Mouse (Mus musculus): ENCODE data around the gene Gm44502. TPM values are rescaled to one million over a fixed set of nuclear protein-coding genes. Genes with fewer than 3 reads are reported as not detected.

The Gm44502 gene
- polyA plus RNA-seq, 1 experiment from 2014 or later, result not detected

- 31% methylated on average over 6 of the region's 6 CpGs for WGBS
- Histone ChIP-seq H3K9me3 (no peaks in the 10 kb centered on the region), H3K4me3 (no peak within 1 kb of the TSS), H3K4me2 (no peak within 1 kb of the TSS), H3K27ac (replicated peaks) (no peak within 1 kb of the TSS), H3K36me3 (peaks cover 56% of the 10 kb centered on the region), H3K27me3 (no peaks in the 10 kb centered on the region), H3K4me1 (replicated peaks) (peaks cover 20% of the 10 kb centered on the region), H3K9ac (no peak within 1 kb of the TSS)
- ATAC-seq (ENCODE audit: low read depth), result no peak
These were observed 3.8 kb downstream of the Gm44502 start, which contains the start of gene Cpt1b for GRCm38 (mm10) chr15:89425711-89426121. Gene Cpt1b, minus strand, starts transcription at chr15:89425863.

- no peak for ATAC-seq (ENCODE audit: low read depth)
- peaks cover 67% of the 10 kb centered on the region for H3K36me3 ChIP-seq
- WGBS, result 83% methylated on average over 8 of the region's 8 CpGs
These were observed 4.9 kb downstream of the Gm44502 start for GRCm38 (mm10) chr15:89424621-89425020.

GRCm38 (mm10) chr15:89421938-89422337 is 7.6 kb downstream of the Gm44502 start:
- Histone ChIP-seq H3K4me1 (replicated peaks) (0 out of 2 replicates have a peak, but pooled peaks cover 2% of the 10 kb centered on the region), H3K36me3 (peaks cover 84% of the 10 kb centered on the region), H3K4me3 (no peak overlapping the region), H3K9me3 (no peaks in the 10 kb centered on the region), H3K27me3 (no peaks in the 10 kb centered on the region), H3K27ac (replicated peaks) (no peak overlapping the region), H3K9ac (no peak overlapping the region), H3K4me2 (no peak overlapping the region)
- WGBS, result 93% methylated on average over 9 of the region's 9 CpGs
- ATAC-seq (ENCODE audit: low read depth), result no peak

More at GRCm38 (mm10) chr15:89424621-89425020, 4.9 kb downstream of the Gm44502 start:
- H3K4me2 ChIP-seq, result no peak overlapping the region
- H3K4me1 ChIP-seq (replicated peaks), result peaks cover 13% of the 10 kb centered on the region
- H3K27me3 ChIP-seq, result no peaks in the 10 kb centered on the region
- H3K9me3 ChIP-seq, result no peaks in the 10 kb centered on the region
- H3K27ac ChIP-seq (replicated peaks), result no peak overlapping the region
- no peak overlapping the region for H3K4me3 ChIP-seq
- no peak overlapping the region for H3K9ac ChIP-seq

GRCm38 (mm10) chr15:89415282-89415681 is 14.2 kb downstream of the Gm44502 start:
- H3K27ac ChIP-seq (replicated peaks), result no peak overlapping the region
- WGBS, result 93% methylated on average over 8 of the region's 8 CpGs

GRCm38 (mm10) chr15:89410118-89410517 is 19.4 kb downstream of the Gm44502 start, which contains the start of gene Syce3:
Gene Syce3, minus strand, starts transcription at chr15:89410503.
- no peak for ATAC-seq (ENCODE audit: low read depth)
- Histone ChIP-seq H3K9me3 (peaks cover 16% of the 10 kb centered on the region; the same call in 1 of the 2 replicates), H3K9ac (no peak within 1 kb of the TSS), H3K4me3 (no peak within 1 kb of the TSS), H3K4me1 (replicated peaks) (no peaks in the 10 kb centered on the region), H3K27me3 (no peaks in the 10 kb centered on the region), H3K27ac (replicated peaks) (no peak within 1 kb of the TSS), H3K4me2 (no peak within 1 kb of the TSS), H3K36me3 (no peaks in the 10 kb centered on the region)
- 82% methylated on average over 24 of the region's 24 CpGs for WGBS

More at GRCm38 (mm10) chr15:89415282-89415681, 14.2 kb downstream of the Gm44502 start:
- Histone ChIP-seq H3K4me3 (no peak overlapping the region), H3K27me3 (no peaks in the 10 kb centered on the region), H3K9ac (no peak overlapping the region), H3K36me3 (peaks cover 42% of the 10 kb centered on the region), H3K9me3 (no peaks in the 10 kb centered on the region), H3K4me1 (replicated peaks) (no peaks in the 10 kb centered on the region), H3K4me2 (no peak overlapping the region)
- ATAC-seq (ENCODE audit: low read depth), result no peak

- Histone ChIP-seq H3K36me3 (no peaks in the 10 kb centered on the region), H3K27me3 (no peaks in the 10 kb centered on the region), H3K4me2 (no peak overlapping the region), H3K9me3 (peaks cover 16% of the 10 kb centered on the region; the same call in 1 of the 2 replicates), H3K9ac (no peak overlapping the region), H3K27ac (replicated peaks) (no peak overlapping the region), H3K4me3 (no peak overlapping the region), H3K4me1 (replicated peaks) (no peaks in the 10 kb centered on the region)
- no peak for ATAC-seq (ENCODE audit: low read depth)
These were observed 22.8 kb downstream of the Gm44502 start for GRCm38 (mm10) chr15:89406691-89407090.

GRCm38 (mm10) chr15:89404831-89405623 is 24.5 kb downstream of the Gm44502 start:
- Histone ChIP-seq H3K36me3 (no peaks in the 10 kb centered on the region), H3K27ac (replicated peaks) (no peak overlapping the region), H3K4me3 (no peak overlapping the region), H3K27me3 (no peaks in the 10 kb centered on the region), H3K9ac (no peak overlapping the region), H3K9me3 (peaks cover 16% of the 10 kb centered on the region; the same call in 1 of the 2 replicates), H3K4me2 (no peak overlapping the region), H3K4me1 (replicated peaks) (no peaks in the 10 kb centered on the region)
- ATAC-seq (ENCODE audit: low read depth), result no peak
- 84% methylated on average over 10 of the region's 10 CpGs for WGBS

- 90% methylated on average over 1 of the region's 1 CpGs for WGBS
These were observed 27.0 kb downstream of the Gm44502 start for GRCm38 (mm10) chr15:89402471-89402870.

GRCm38 (mm10) chr15:89399716-89400115 is 29.8 kb downstream of the Gm44502 start:
- Histone ChIP-seq H3K27ac (replicated peaks) (no peak overlapping the region), H3K27me3 (no peaks in the 10 kb centered on the region), H3K4me2 (no peak overlapping the region), H3K4me1 (replicated peaks) (no peaks in the 10 kb centered on the region), H3K36me3 (no peaks in the 10 kb centered on the region), H3K9me3 (no peaks in the 10 kb centered on the region), H3K4me3 (no peak overlapping the region), H3K9ac (no peak overlapping the region)
- WGBS, result 82% methylated on average over 1 of the region's 1 CpGs
- ATAC-seq (ENCODE audit: low read depth), result no peak

More at GRCm38 (mm10) chr15:89402471-89402870, 27.0 kb downstream of the Gm44502 start:
- Histone ChIP-seq H3K4me1 (replicated peaks) (no peaks in the 10 kb centered on the region), H3K9ac (no peak overlapping the region), H3K27me3 (no peaks in the 10 kb centered on the region), H3K4me2 (no peak overlapping the region), H3K36me3 (no peaks in the 10 kb centered on the region), H3K4me3 (no peak overlapping the region), H3K27ac (replicated peaks) (no peak overlapping the region), H3K9me3 (peaks cover 7% of the 10 kb centered on the region; the same call in 1 of the 2 replicates)
- ATAC-seq (ENCODE audit: low read depth), result no peak

GRCm38 (mm10) chr15:89398146-89398545 is 31.4 kb downstream of the Gm44502 start:
- Histone ChIP-seq H3K36me3 (no peaks in the 10 kb centered on the region), H3K27ac (replicated peaks) (no peak overlapping the region), H3K4me1 (replicated peaks) (no peaks in the 10 kb centered on the region), H3K4me2 (no peak overlapping the region), H3K27me3 (no peaks in the 10 kb centered on the region), H3K4me3 (no peak overlapping the region), H3K9ac (no peak overlapping the region), H3K9me3 (no peaks in the 10 kb centered on the region)
- WGBS, result 76% methylated on average over 2 of the region's 2 CpGs
- ATAC-seq (ENCODE audit: low read depth), result no peak

GRCm38 (mm10) chr15:89396883-89397282 is 32.6 kb downstream of the Gm44502 start:
- Histone ChIP-seq H3K36me3 (no peaks in the 10 kb centered on the region), H3K9ac (no peak overlapping the region), H3K4me3 (no peak overlapping the region), H3K27me3 (no peaks in the 10 kb centered on the region), H3K27ac (replicated peaks) (no peak overlapping the region), H3K9me3 (no peaks in the 10 kb centered on the region), H3K4me1 (replicated peaks) (no peaks in the 10 kb centered on the region), H3K4me2 (no peak overlapping the region)
- WGBS, result 87% methylated on average over 4 of the region's 4 CpGs
- no peak for ATAC-seq (ENCODE audit: low read depth)

- Histone ChIP-seq H3K36me3 (no peaks in the 10 kb centered on the region), H3K27me3 (0 out of 2 replicates have a peak, but pooled peaks cover 2% of the 10 kb centered on the region), H3K4me1 (replicated peaks) (no peaks in the 10 kb centered on the region), H3K9me3 (no peaks in the 10 kb centered on the region), H3K9ac (no peak overlapping the region), H3K4me3 (no peak overlapping the region), H3K27ac (replicated peaks) (no peak overlapping the region), H3K4me2 (no peak overlapping the region)
- no peak for ATAC-seq (ENCODE audit: low read depth)
- WGBS, result 93% methylated on average over 10 of the region's 10 CpGs
These were observed 39.4 kb downstream of the Gm44502 start for GRCm38 (mm10) chr15:89390081-89390480.
